Mouse (Mus musculus): Measurements from ENCODE around the gene Tmem273. TPM values are rescaled to one million over a fixed set of nuclear protein-coding genes. Genes with fewer than 3 reads are reported as not detected.

Gene Tmem273
- 0.53 TPM for total RNA-seq (2023)

GRCm38 (mm10) chr14:32785556-32786130 lies at the start of gene Tmem273:
TSS of gene Tmem273 (plus strand) at chr14:32785963.

GRCm38 (mm10) chr14:32833847-32834246 lies 48.1 kb downstream of the Tmem273 start, which contains the start of gene Fam170b:
TSS of gene Fam170b (plus strand) at chr14:32833962.

GRCm38 (mm10) chr14:32856681-32857328 lies 71.0 kb downstream of the Tmem273 start, which contains the start of gene Vstm4:
TSS of gene Vstm4 (plus strand) at chr14:32856756.

Other genes with a start within 250 kb of the Tmem273 start
- not detected for gene Prrxl1, start 186.6 kb upstream of the Tmem273 start, total RNA-seq (2023)
- not detected for gene 3425401B19Rik, start 100.7 kb upstream of the Tmem273 start, total RNA-seq (2023)
- not detected for gene Fam170b, start 48.0 kb downstream of the Tmem273 start, total RNA-seq (2023)
- gene Vstm4, start 70.8 kb downstream of the Tmem273 start, total RNA-seq (2023), result not detected
- not detected for gene Lrrc18, start 205.4 kb downstream of the Tmem273 start, total RNA-seq (2023)

All from CD4-positive naive resting alpha-beta T cell, adult 57 days (primary cell).